Mouse (Mus musculus): ENCODE measurements around the gene Tcf25. TPM values are rescaled to one million over a fixed set of nuclear protein-coding genes. Genes with fewer than 3 reads are reported as not detected.

Gene Tcf25
- polyA plus RNA-seq, 1 experiment from 2014 or later = 163 TPM

DNA sequence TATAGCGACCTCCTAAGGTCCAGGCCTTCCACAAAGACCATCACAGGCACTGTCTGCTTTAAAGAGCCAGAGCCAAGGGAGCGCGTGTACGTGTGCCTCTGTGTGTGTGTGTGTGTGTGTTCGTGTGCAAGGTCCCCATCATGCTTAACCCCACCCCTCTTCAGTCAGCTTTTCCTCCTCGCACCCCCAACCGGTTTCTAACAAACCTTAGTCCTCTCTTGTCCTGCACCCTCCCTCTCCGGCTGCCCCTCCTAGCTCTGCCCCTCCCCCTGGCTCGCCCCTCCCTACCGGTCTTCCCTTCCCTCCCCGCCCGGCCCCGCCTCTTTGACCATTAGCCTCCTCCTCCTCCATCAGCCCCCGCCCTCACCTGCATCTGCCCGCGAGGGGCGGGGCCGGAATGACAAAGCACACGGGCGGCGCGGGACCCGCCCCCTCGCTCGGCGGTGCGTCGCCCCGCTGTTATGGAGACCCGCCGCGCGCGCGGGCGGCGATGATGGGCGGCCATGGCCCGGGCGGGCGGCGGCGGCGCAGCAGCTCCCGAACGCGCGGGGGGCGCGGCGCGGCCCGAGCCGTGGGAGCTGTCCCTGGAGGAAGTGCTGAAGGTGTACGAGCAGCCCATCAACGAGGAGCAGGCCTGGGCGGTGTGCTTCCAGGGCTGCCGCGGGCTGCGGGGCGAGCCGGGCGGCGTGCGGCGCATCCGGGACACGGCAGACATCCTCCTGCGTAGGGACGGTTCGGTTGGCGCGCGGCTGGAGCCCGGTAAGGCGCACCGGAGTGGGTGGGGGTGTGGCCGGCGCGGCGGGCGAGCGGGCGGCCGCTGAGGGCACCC, 41.1 kb upstream of the Tcf25 start, which contains the start of gene Spire2:
TSS of gene Spire2 (plus strand) at position 452 of the 829 bp plus-strand sequence.
- peaks cover 11% of the 10 kb centered on the region; the same call in 1 of the 2 replicates for H3K27me3 ChIP-seq (ENCODE audit: control insufficient read depth, insufficient read depth, low read length)
- H3K4me3 ChIP-seq (ENCODE audit: control insufficient read depth in 1 of 2, insufficient read depth in 1 of 2, low read depth in 1 of 2, low read length in 2 of 2) = peak within 1 kb of the TSS; percentile 62 to 73
- H3K36me3 ChIP-seq (ENCODE audit: control insufficient read depth, insufficient read depth, low read length) = no peaks in the 10 kb centered on the region
- H3K9ac ChIP-seq (ENCODE audit: low read length) = peak within 1 kb of the TSS; percentile 30
- peak; percentile 71 for ATAC-seq (ENCODE audit: insufficient number of reproducible peaks, insufficient read depth, low FRiP score, low read depth)
- H3K4me1 ChIP-seq (ENCODE audit: control insufficient read depth in 2 of 2, insufficient read depth in 2 of 2, low read length in 2 of 2) = peaks cover 6 to 17% of the 10 kb centered on the region in 2 experiments; a peak in 3 of 4 replicates
- H3K4me2 ChIP-seq (ENCODE audit: low read length) = peak within 1 kb of the TSS; percentile 92
- H3K9me3 ChIP-seq (ENCODE audit: control insufficient read depth, low read length) = no peaks in the 10 kb centered on the region
- WGBS = under 1% methylated on average over 74 of the region's 85 CpGs
- no peak within 1 kb of the TSS; a peak in 1 of 4 replicates for H3K27ac ChIP-seq (replicated peaks in 1 of 2; ENCODE audit: control insufficient read depth in 1 of 2, insufficient read depth in 1 of 2, low read depth in 2 of 2, low read length in 2 of 2)

DNA sequence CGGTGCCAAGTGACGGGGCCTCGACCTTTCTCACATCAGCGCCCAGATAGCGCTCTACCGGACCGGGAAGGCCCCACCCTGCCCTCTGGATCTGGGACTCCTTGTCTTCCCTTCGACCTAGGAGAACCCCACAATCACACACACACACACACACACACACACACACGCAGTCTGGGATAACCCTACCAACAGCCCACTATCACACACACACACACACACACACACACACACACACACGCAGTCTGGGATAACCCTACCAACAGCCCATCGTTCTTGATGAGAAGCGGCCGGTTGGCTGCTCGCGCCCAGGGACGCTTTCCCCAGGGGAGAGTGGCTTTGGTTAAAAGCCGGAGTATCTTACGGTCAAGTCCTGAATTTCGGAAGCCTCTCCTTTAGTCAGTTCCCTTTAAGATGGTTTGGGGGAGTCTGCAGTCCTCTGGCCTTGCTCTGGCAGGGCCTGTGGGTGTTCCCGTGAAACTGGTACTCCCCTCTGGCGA, 40.4 kb upstream of the Tcf25 start:
- Histone ChIP-seq H3K4me1 (ENCODE audit: control insufficient read depth in 2 of 2, insufficient read depth in 2 of 2, low read length in 2 of 2) (peaks cover 6 to 17% of the 10 kb centered on the region in 2 experiments; a peak in 3 of 4 replicates), H3K36me3 (ENCODE audit: control insufficient read depth, insufficient read depth, low read length) (no peaks in the 10 kb centered on the region), H3K9ac (ENCODE audit: low read length) (peak overlapping the region; percentile 30), H3K27me3 (ENCODE audit: control insufficient read depth, insufficient read depth, low read length) (peaks cover 11% of the 10 kb centered on the region; the same call in 1 of the 2 replicates), H3K9me3 (ENCODE audit: control insufficient read depth, low read length) (no peaks in the 10 kb centered on the region), H3K4me2 (ENCODE audit: low read length) (peak overlapping the region; percentile 92), H3K4me3 (ENCODE audit: control insufficient read depth in 1 of 2, insufficient read depth in 1 of 2, low read depth in 1 of 2, low read length in 2 of 2) (peak overlapping the region; percentile 62 to 73), H3K27ac (replicated peaks in 1 of 2; ENCODE audit: control insufficient read depth in 1 of 2, insufficient read depth in 1 of 2, low read depth in 2 of 2, low read length in 2 of 2) (no peak overlapping the region)
- 7% methylated on average over 19 of the region's 21 CpGs for WGBS
- no peak for ATAC-seq (ENCODE audit: insufficient number of reproducible peaks, insufficient read depth, low FRiP score, low read depth)

DNA sequence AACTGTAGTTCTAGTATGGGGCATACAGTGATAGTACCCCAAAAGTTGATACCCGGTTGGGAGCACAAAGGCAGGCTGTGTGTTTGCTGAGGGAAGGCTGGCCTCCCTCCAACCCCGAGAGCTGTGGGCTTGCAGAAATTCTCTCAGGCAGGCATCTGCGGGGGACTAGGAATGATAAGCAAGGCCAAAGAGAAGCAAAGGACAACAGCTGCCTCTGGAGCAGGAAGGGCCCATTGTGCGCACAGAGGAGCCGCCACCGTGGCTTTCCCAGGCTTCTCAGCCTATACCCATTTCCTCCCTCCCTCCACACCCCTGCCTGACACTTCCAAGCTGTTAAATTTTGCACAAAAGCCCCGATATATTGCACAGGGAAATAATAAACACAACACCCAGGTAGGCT, 39.7 kb upstream of the Tcf25 start:
- Histone ChIP-seq H3K4me2 (ENCODE audit: low read length) (peak overlapping the region; percentile 92), H3K4me3 (ENCODE audit: control insufficient read depth in 1 of 2, insufficient read depth in 1 of 2, low read depth in 1 of 2, low read length in 2 of 2) (no peak overlapping the region), H3K27ac (replicated peaks in 1 of 2; ENCODE audit: control insufficient read depth in 1 of 2, insufficient read depth in 1 of 2, low read depth in 2 of 2, low read length in 2 of 2) (no peak overlapping the region), H3K9me3 (ENCODE audit: control insufficient read depth, low read length) (no peaks in the 10 kb centered on the region), H3K4me1 (ENCODE audit: control insufficient read depth in 2 of 2, insufficient read depth in 2 of 2, low read length in 2 of 2) (peaks cover 6 to 17% of the 10 kb centered on the region in 2 experiments; a peak in 3 of 4 replicates), H3K9ac (ENCODE audit: low read length) (no peak overlapping the region), H3K27me3 (ENCODE audit: control insufficient read depth, insufficient read depth, low read length) (peaks cover 11% of the 10 kb centered on the region; the same call in 1 of the 2 replicates), H3K36me3 (ENCODE audit: control insufficient read depth, insufficient read depth, low read length) (no peaks in the 10 kb centered on the region)
- 6% methylated on average over 7 of the region's 7 CpGs for WGBS
- ATAC-seq (ENCODE audit: insufficient number of reproducible peaks, insufficient read depth, low FRiP score, low read depth) = no peak

DNA sequence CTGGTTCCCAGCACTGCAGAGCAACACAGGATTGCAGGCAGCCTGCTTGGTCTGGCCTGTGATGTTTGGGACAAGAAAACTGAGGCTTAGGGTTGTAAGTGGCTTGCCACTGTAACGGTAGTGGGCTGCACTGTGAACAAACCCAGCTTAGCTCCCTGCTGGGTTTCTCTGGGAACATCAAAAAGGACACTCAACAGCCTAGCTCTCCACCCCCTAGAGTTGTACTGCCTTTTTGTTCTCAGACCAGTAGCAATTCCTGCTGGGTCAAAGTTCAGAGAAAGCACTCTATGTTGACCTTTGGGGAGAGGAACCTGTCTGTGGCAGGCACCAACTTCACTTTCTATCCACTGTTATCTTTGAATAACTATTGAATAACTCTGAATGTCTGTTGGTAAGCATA, 39.1 kb upstream of the Tcf25 start:
- 4% methylated on average over 1 of the region's 1 CpGs for WGBS
- H3K36me3 ChIP-seq (ENCODE audit: control insufficient read depth, insufficient read depth, low read length) = no peaks in the 10 kb centered on the region

GRCm38 (mm10) chr8:123337475-123337874, 36.1 kb upstream of the Tcf25 start:
- no peak overlapping the region for H3K27ac ChIP-seq (replicated peaks in 1 of 2; ENCODE audit: control insufficient read depth in 1 of 2, insufficient read depth in 1 of 2, low read depth in 2 of 2, low read length in 2 of 2)
- WGBS = 83% methylated on average over 3 of the region's 3 CpGs
- H3K27me3 ChIP-seq (ENCODE audit: control insufficient read depth, insufficient read depth, low read length) = peaks cover 11% of the 10 kb centered on the region; the same call in 1 of the 2 replicates
- peaks cover 8 to 10% of the 10 kb centered on the region in 2 experiments; a peak in 3 of 4 replicates for H3K4me1 ChIP-seq (ENCODE audit: control insufficient read depth in 2 of 2, insufficient read depth in 2 of 2, low read length in 2 of 2)
- no peak overlapping the region for H3K4me2 ChIP-seq (ENCODE audit: low read length)
- H3K4me3 ChIP-seq (ENCODE audit: control insufficient read depth in 1 of 2, insufficient read depth in 1 of 2, low read depth in 1 of 2, low read length in 2 of 2) = no peak overlapping the region
- peaks cover 4% of the 10 kb centered on the region; the same call in 1 of the 2 replicates for H3K9me3 ChIP-seq (ENCODE audit: control insufficient read depth, low read length)
- H3K36me3 ChIP-seq (ENCODE audit: control insufficient read depth, insufficient read depth, low read length) = no peaks in the 10 kb centered on the region
- no peak overlapping the region for H3K9ac ChIP-seq (ENCODE audit: low read length)
- ATAC-seq (ENCODE audit: insufficient number of reproducible peaks, insufficient read depth, low FRiP score, low read depth) = no peak

More for the DNA sequence above, 39.1 kb upstream of the Tcf25 start:
- peaks cover 11% of the 10 kb centered on the region; the same call in 1 of the 2 replicates for H3K27me3 ChIP-seq (ENCODE audit: control insufficient read depth, insufficient read depth, low read length)
- H3K9me3 ChIP-seq (ENCODE audit: control insufficient read depth, low read length) = no peaks in the 10 kb centered on the region
- H3K4me2 ChIP-seq (ENCODE audit: low read length) = no peak overlapping the region
- no peak for ATAC-seq (ENCODE audit: insufficient number of reproducible peaks, insufficient read depth, low FRiP score, low read depth)
- no peak overlapping the region for H3K9ac ChIP-seq (ENCODE audit: low read length)
- H3K4me3 ChIP-seq (ENCODE audit: control insufficient read depth in 1 of 2, insufficient read depth in 1 of 2, low read depth in 1 of 2, low read length in 2 of 2) = no peak overlapping the region
- peaks cover 6 to 17% of the 10 kb centered on the region in 2 experiments; a peak in 3 of 4 replicates for H3K4me1 ChIP-seq (ENCODE audit: control insufficient read depth in 2 of 2, insufficient read depth in 2 of 2, low read length in 2 of 2)
- no peak overlapping the region for H3K27ac ChIP-seq (replicated peaks in 1 of 2; ENCODE audit: control insufficient read depth in 1 of 2, insufficient read depth in 1 of 2, low read depth in 2 of 2, low read length in 2 of 2)

DNA sequence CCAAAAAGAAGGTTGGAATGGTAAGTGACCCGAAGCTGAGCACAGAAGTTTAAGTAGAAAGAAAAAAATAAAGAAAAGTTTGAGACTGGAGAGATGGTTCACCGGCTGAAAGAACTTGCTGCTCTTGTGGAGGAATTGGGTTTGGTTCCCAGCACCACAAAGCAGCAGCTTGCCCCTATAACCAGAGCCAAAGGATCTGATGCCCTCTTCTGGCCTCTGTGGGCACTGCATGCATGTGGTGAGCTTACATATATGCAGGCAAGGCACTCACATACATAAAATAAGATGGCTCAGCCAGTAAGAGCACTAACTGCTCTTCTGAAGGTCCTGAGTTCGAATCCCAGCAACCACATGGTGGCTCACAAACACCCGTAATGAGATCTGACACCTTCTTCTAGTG, 33.5 kb upstream of the Tcf25 start:
- no peak for ATAC-seq (ENCODE audit: insufficient number of reproducible peaks, insufficient read depth, low FRiP score, low read depth)
- 89% methylated on average over 4 of the region's 4 CpGs for WGBS

DNA sequence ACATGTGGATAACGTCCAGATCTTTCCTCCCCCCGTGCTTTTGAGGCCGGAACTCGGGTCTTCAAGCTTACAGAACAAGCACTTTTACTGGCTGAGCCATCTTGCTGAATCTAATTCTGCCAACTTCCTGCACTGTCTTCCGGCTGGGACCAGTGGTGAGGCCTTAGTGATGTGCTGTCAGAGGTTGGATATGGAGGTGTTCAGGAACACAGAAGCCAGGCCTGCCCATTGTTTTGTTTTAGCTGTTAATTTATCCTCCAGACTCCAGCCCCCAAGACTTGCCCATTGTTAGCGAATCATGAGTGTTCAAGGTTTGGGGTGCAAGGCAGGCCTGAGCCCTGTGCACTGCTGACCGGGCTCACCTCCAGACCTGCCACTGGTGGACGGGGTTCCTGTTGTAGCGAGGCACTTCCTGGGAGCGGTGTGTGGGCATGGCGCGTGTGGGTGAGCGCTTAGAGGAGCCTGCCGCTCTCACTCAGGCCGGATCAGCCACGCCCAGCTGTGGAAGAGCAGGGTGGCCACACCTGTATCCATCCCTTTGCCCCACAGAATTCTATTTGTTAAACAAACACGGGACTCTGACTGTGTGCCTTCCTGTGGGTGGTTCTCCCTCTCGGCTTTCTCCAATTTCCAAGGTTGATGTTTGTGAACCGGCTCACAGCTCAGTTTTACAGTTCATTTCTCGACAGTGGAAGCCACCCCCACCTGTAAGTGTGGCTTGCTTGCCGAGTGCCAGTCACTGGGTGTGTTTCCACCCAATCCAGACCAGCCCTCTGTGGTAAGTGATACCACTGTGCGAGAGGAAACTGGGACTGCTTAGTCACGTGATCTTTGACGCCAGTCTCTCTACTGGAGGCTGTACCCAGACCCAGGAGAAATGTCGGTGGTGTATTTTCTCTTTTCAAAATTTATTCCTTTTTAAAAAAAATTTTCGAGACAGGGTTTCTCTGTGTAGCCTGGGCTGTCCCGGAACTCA, 32.2 kb upstream of the Tcf25 start:
- H3K27me3 ChIP-seq (ENCODE audit: control insufficient read depth, insufficient read depth, low read length) = no peaks in the 10 kb centered on the region
- H3K9me3 ChIP-seq (ENCODE audit: control insufficient read depth, low read length) = peaks cover 4% of the 10 kb centered on the region; the same call in 1 of the 2 replicates
- H3K4me2 ChIP-seq (ENCODE audit: low read length) = no peak overlapping the region
- WGBS = 77% methylated on average over 27 of the region's 27 CpGs
- no peak overlapping the region for H3K9ac ChIP-seq (ENCODE audit: low read length)
- ATAC-seq (ENCODE audit: insufficient number of reproducible peaks, insufficient read depth, low FRiP score, low read depth) = no peak
- H3K36me3 ChIP-seq (ENCODE audit: control insufficient read depth, insufficient read depth, low read length) = no peaks in the 10 kb centered on the region
- no peak overlapping the region for H3K4me3 ChIP-seq (ENCODE audit: control insufficient read depth in 1 of 2, insufficient read depth in 1 of 2, low read depth in 1 of 2, low read length in 2 of 2)
- no peak overlapping the region for H3K27ac ChIP-seq (replicated peaks in 1 of 2; ENCODE audit: control insufficient read depth in 1 of 2, insufficient read depth in 1 of 2, low read depth in 2 of 2, low read length in 2 of 2)
- H3K4me1 ChIP-seq (ENCODE audit: control insufficient read depth in 2 of 2, insufficient read depth in 2 of 2, low read length in 2 of 2) = peaks cover 7 to 9% of the 10 kb centered on the region in 2 experiments; a peak in 3 of 4 replicates

More for the DNA sequence above, 33.5 kb upstream of the Tcf25 start:
- H3K4me3 ChIP-seq (ENCODE audit: control insufficient read depth in 1 of 2, insufficient read depth in 1 of 2, low read depth in 1 of 2, low read length in 2 of 2) = no peak overlapping the region
- no peak overlapping the region for H3K9ac ChIP-seq (ENCODE audit: low read length)
- peaks cover 4% of the 10 kb centered on the region; the same call in 1 of the 2 replicates for H3K9me3 ChIP-seq (ENCODE audit: control insufficient read depth, low read length)
- H3K27me3 ChIP-seq (ENCODE audit: control insufficient read depth, insufficient read depth, low read length) = no peaks in the 10 kb centered on the region
- peaks cover 7 to 9% of the 10 kb centered on the region in 2 experiments; a peak in 3 of 4 replicates for H3K4me1 ChIP-seq (ENCODE audit: control insufficient read depth in 2 of 2, insufficient read depth in 2 of 2, low read length in 2 of 2)
- H3K36me3 ChIP-seq (ENCODE audit: control insufficient read depth, insufficient read depth, low read length) = no peaks in the 10 kb centered on the region
- H3K4me2 ChIP-seq (ENCODE audit: low read length) = no peak overlapping the region
- no peak overlapping the region for H3K27ac ChIP-seq (replicated peaks in 1 of 2; ENCODE audit: control insufficient read depth in 1 of 2, insufficient read depth in 1 of 2, low read depth in 2 of 2, low read length in 2 of 2)
